Mouse (Mus musculus) right cerebral cortex, postnatal 10 days (tissue): ENCODE measurements at regions not wholly inside any gene's neighbourhood (a gene's known extent, or its start where the extent isn't known, plus 50 kb on each side); places are given as distances from the start of the nearest gene placed in this dataset.

Experiments used
- DNase-seq, 2 experiments: peaks; one replicate each; pipeline ENCODE4 v3.0.0; 2021; ENCODE audit warnings: low spot score in 2 of 2

GRCm38 (mm10) chr17:41990804-41991203 lies 324.9 kb upstream of the Ptchd4 start:
- DNase-seq, result no peak

- DNase-seq, result no peak
These were observed 307.3 kb upstream of the Ptchd4 start for GRCm38 (mm10) chr17:42008415-42008814.

DNA sequence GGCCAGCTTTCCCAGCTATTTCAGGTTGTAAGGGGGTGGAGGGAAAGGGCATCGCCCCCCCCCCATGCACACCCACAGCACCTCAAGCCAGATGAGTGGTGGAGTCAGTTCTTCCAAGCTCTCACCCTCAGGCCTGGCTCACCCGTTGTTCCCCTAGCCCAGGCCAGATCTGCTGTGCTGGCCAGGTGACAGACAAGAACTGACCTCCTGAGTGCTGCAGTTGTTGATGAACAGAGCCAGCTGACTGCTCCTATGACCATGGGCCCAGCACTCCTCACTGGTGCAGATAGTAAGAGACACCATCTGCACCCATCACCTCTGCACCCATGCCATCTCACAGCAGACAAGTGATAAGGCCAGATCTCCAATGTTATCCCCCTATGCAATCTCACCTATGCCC lies 291.5 kb upstream of the Ptchd4 start:
- DNase-seq, result no peak

GRCm38 (mm10) chr17:42027253-42027652 lies 288.5 kb upstream of the Ptchd4 start:
- DNase-seq, result no peak

DNA sequence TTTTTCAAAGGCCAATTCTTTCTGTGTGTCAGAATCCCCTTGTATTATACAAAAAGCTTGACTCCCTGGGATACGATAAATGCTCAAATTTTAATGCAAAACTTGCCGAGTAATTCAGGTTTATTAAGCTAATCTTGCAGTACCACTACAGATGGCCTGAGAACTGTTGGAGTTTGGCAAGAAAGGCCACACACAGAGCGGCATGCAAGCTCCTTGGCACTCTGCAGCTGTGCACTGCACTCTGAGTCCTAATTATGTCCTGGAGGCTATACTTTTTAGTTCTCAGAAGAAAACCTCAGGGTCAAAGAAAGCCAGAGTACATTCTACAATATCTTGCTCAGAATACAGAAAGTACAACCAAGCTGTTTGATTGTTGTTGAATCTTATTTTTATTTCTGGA lies 286.3 kb upstream of the Ptchd4 start:
- no peak for DNase-seq

- DNase-seq, result no peak
These were observed 278.7 kb upstream of the Ptchd4 start for GRCm38 (mm10) chr17:42037089-42037488.

DNA sequence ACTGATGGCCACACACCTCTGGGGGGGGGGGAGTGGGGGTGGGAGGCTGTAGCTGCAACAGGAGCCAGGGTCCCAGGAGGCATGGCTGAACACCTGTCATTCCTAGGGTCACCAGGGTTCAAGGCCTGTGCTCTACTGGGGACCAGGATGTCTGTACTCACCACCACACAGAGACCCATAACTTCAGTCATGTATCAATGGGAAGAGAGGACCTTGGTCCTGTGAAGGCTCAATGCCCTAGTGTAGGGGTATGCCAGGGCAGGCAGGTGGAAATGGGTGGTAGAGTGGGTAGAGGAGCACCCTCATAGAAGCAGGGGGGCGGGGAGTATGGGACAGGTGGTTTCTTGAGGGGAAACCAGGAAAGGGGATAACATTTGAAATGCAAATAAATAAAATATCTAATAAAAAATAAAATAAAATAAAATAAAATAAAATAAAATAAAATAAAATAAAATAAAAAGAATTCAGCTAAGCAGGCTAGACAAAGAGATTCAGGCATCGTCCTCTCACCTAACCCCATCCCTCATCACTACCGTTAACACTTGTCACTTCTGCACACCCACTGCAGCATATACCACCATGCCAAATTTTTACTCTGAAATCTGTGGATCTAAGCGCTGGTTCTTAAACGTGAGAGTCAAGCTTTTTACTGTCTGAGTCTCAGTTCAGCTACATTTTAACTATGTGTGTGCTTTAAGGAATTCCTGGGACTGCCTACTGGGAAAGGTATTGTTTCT lies 265.8 kb upstream of the Ptchd4 start:
- DNase-seq, result no peak

DNA sequence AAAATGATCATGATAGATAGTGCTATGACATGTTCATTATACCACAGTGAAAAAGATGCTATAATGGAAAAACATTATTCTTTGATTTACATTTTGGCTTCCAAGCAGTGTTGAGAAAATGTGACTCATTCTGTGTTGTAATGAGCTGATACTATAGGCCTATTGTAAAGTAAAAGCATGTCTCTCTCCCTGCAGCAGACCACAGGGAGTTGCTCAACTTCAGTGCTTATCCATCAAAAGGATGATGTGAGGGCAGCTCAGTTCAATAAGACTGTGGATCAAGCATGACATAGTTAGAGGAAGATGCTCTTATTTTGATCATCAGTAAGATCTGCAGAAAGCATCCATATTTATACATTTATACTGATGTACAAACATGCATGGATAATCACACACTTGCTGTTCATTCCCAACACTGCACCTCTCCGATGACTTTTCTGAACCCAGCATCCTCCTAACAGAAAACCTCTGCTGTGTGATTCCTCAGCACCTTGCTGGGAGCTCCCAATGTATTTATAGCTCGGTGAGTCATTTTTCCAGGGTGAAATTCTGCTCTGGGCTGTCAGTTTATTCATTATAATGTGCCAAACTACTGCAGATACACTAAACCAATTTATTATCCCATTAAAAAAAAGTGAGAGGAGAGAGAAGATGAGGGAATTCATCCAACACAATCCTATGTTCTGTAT lies 224.8 kb upstream of the Ptchd4 start:
- peak in 1 of 2 experiments; percentile 18 for DNase-seq

GRCm38 (mm10) chr17:42113684-42114083 lies 202.1 kb upstream of the Ptchd4 start:
- DNase-seq, result no peak

- DNase-seq, result peak in 1 of 2 experiments; percentile 23
These were observed 195.0 kb upstream of the Ptchd4 start for GRCm38 (mm10) chr17:42120759-42121158.

DNA sequence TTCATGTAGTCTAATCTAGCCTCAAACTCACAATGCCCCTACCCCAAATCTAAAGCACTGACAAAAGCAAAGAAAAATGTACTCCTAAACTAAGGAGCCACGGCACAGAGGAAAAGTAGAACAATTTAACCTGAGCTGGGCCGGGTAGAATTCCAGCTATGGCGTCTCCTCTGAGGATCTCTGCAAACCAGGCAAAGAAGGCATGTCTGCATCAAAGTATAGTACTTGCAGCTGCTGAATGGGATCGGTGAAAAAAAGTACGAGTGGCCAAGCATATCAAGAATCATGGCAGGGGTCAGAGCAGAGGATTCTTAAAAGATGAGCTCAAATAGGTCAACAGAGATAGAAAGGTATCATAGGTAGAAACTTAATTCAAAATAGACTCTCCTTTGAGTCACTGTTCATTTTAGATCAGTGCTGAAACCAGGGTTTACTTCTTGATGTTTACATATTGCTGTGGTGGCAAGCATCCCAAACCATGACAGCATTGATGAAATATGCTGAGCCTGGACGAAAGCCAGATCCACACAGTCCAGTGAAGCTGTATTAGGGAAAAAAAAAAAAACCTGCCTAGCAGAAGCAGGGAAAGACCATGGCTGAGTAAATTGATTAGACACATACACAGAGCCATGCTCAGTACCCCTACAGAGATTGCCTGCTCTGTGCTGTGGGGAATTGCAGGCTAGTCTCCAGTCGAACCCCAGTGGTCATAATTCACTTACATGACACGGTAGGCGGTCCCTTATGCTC lies 189.1 kb upstream of the Ptchd4 start:
- peak; percentile 22 to 25 for DNase-seq

DNA sequence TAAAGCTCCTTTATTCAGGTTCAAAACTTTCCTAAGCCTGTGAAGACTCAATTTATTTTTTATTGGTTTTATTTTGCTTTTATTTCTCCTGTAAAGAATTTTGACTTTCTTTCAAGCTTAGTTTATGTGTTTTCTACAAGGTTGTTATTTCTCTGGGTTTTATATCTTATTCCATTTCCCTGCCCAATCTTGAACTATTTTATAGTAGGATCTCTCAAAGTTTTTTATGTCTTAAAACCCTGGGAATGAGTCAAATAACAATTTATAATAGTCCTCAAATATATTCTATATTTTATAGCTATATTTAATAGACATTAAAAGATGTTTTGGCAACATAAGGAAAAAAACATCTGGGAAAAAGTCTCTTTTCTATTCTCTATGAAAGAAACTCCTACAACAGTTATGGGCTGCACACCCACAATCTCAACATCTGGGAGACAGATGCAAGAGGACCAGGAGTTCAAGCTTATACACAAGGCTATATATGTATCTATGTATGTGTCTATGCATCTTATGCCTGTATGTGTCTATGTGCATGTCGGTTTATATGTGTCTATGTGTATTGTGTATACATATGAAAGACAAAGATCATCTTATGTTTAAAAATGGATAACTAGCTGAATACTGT lies 146.2 kb upstream of the Ptchd4 start:
- no peak for DNase-seq

- no peak for DNase-seq
These were observed 127.2 kb upstream of the Ptchd4 start for GRCm38 (mm10) chr17:42188531-42188930.

DNA sequence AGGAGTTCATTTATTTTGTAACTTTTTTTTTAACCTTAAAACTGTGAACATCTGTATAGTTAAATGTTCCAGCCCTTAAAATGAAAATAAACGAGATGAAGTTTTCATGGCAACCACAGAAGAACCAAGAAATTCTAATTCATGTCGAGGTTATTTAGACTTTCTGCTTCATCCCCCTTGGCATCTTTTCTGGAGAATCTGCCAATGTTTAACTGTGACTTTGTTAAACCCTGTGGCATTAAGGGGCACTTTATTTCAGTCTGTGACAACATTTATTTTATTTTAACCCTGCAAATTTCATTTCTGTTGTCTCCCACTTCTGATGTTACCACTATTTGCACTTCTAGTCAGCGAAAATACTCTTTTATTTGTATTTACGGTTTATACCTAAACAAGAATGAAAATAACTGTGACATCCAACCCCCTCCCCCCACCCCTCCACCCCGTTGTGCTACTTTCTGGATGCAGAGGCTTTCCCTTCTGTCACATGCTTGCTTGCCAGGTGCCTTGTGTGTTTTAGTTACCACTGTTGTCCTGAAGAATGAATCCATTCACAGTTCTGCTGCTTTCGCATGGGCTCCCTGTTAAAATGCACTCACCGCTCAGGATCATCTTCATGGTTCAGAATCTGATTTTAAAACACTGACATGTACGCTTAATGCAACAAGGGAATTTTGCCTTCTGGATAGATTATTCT lies 125.4 kb upstream of the Ptchd4 start:
- DNase-seq, result no peak
